Mouse (Mus musculus) testis, adult 2 months (tissue): ENCODE measurements at regions not wholly inside any gene's neighbourhood (a gene's known extent, or its start where the extent isn't known, plus 50 kb on each side); places are given as distances from the start of the nearest gene placed in this dataset.

Experiments used
- CTCF ChIP-seq: fragments of 200-500 bp; IDR thresholded peaks from 2 replicates; pipeline ENCODE4 v1.5.1; 2012; ENCODE audit warnings: low read depth, mild to moderate bottlenecking, inconsistent platforms, low read length, moderate library complexity; ENCODE audit not compliant: control insufficient read depth, insufficient read depth, insufficient replicate concordance
- POLR2A ChIP-seq: fragments of 200-500 bp; IDR thresholded peaks from 2 replicates; pipeline ENCODE4 v1.6.1; 2012; ENCODE audit warnings: low read depth, mild to moderate bottlenecking, inconsistent platforms, low read length, moderate library complexity; ENCODE audit not compliant: control insufficient read depth

- TF ChIP-seq CTCF (no peak), POLR2A (no peak)
Observed at GRCm38 (mm10) chr11:79830567-79831055, 131.6 kb downstream of the Utp6 start.
